Mouse (Mus musculus): ENCODE data around the gene Sfi1. TPM values are rescaled to one million over a fixed set of nuclear protein-coding genes. Genes with fewer than 3 reads are reported as not detected.
"Not testable (repeated sequence)": the region's sequence is repeated elsewhere in the genome, so short reads cannot be mapped to it uniquely, and the experiment has no call there.

Gene Sfi1
- polyA plus RNA-seq, 1 experiment = 34.7 TPM

GRCm38 (mm10) chr11:3101875-3102494 lies 91.3 kb downstream of the Sfi1 start:
- Histone ChIP-seq H3K4me1 (ENCODE audit: control insufficient read depth, insufficient read depth, low read length) (no peaks in the 10 kb centered on the region), H3K27ac (ENCODE audit: insufficient read depth, low read length) (no peak overlapping the region), H3K4me3 (ENCODE audit: insufficient read depth, low read length) (no peak overlapping the region)
- TF ChIP-seq CTCF (IDR thresholded peaks at IDR 0.05; ENCODE audit: extremely low read depth, insufficient read depth, low read length) = no peak
- no peak for TF ChIP-seq POLR2A (IDR thresholded peaks at IDR 0.05; ENCODE audit: extremely low read depth, insufficient read depth, low read length)

GRCm38 (mm10) chr11:3101072-3101874 lies 92.0 kb downstream of the Sfi1 start:
- no peaks in the 10 kb centered on the region for H3K4me1 ChIP-seq (ENCODE audit: control insufficient read depth, insufficient read depth, low read length)
- TF ChIP-seq CTCF (IDR thresholded peaks at IDR 0.05; ENCODE audit: extremely low read depth, insufficient read depth, low read length) = no peak
- TF ChIP-seq POLR2A (IDR thresholded peaks at IDR 0.05; ENCODE audit: extremely low read depth, insufficient read depth, low read length) = no peak
- no peak overlapping the region for H3K4me3 ChIP-seq (ENCODE audit: insufficient read depth, low read length)
- no peak overlapping the region for H3K27ac ChIP-seq (ENCODE audit: insufficient read depth, low read length)

- H3K4me3 ChIP-seq (ENCODE audit: insufficient read depth, low read length); H3K4me1 ChIP-seq (ENCODE audit: control insufficient read depth, insufficient read depth, low read length): not testable (repeated sequence)
Measured at GRCm38 (mm10) chr11:3100066-3100645, 93.1 kb downstream of the Sfi1 start.

More at GRCm38 (mm10) chr11:3100066-3100645, 93.1 kb downstream of the Sfi1 start:
- not testable (repeated sequence) for H3K27ac ChIP-seq (ENCODE audit: insufficient read depth, low read length)

Other genes starting within 250 kb of the Sfi1 start
- 48.1 and 55.8 TPM in 2 replicates for gene Eif4enif1, start 8.9 kb upstream of the Sfi1 start, polyA plus RNA-seq (2012; rRNA removed)
- 77.1 and 88.5 TPM in 2 replicates for gene Drg1, start 73.0 kb upstream of the Sfi1 start, polyA plus RNA-seq (2012; rRNA removed)
- gene Patz1, start 95.4 kb upstream of the Sfi1 start, polyA plus RNA-seq (2012; rRNA removed) = 29.0 and 30.1 TPM in 2 replicates
- gene Pik3ip1, start 136.9 kb upstream of the Sfi1 start, polyA plus RNA-seq (2012; rRNA removed) = 41.3 and 42.6 TPM in 2 replicates
- 140 and 153 TPM in 2 replicates for gene Limk2, start 215.7 kb upstream of the Sfi1 start, polyA plus RNA-seq (2012; rRNA removed)

All from cortical plate, adult 2 months (tissue).